Mouse (Mus musculus): ENCODE results near the gene Chst7. TPM values are rescaled to one million over a fixed set of nuclear protein-coding genes. Genes with fewer than 3 reads are reported as not detected.
A peak's percentile ranks its signal among the peaks of the same experiment; 100 is the strongest.

Chst7 gene
- polyA plus RNA-seq (2011; ENCODE audit: insufficient read depth, insufficient read length, low read depth, missing spikeins) = 0.50 and 0.99 TPM in 2 replicates

GRCm38 (mm10) chrX:20059381-20059971, at the start of gene Chst7:
Gene Chst7, plus strand, starts transcription at chrX:20059560.
- Histone ChIP-seq H3K4me3 (ENCODE audit: low read depth, low read length) (peak within 1 kb of the TSS; percentile 68), H3K27me3 (ENCODE audit: control insufficient read depth, insufficient read depth, low read length, poor library complexity, severe bottlenecking) (0 out of 2 replicates have a peak, but pooled peaks cover 2% of the 10 kb centered on the region), H3K36me3 (ENCODE audit: control insufficient read depth, insufficient read depth, low read length, poor library complexity, severe bottlenecking) (no peaks in the 10 kb centered on the region), H3K9me3 (replicated peaks; ENCODE audit: control insufficient read depth, insufficient read depth, low read length, poor library complexity, severe bottlenecking) (no peaks in the 10 kb centered on the region), H3K4me1 (ENCODE audit: control insufficient read depth, insufficient read depth, low read length) (no peaks in the 10 kb centered on the region), H3K27ac (ENCODE audit: insufficient read depth, low read length) (no peak within 1 kb of the TSS), H3K9ac (ENCODE audit: low read depth, poor library complexity, severe bottlenecking) (peak within 1 kb of the TSS; percentile 43; the same call in 1 of the 2 replicates)
- TF ChIP-seq CTCF (IDR thresholded peaks at IDR 0.05; ENCODE audit: low read depth, low read length) (no peak), EP300 (IDR thresholded peaks at IDR 0.05; ENCODE audit: insufficient read depth, low read depth, low read length) (no peak), POLR2A (IDR thresholded peaks at IDR 0.05; ENCODE audit: insufficient read depth, low read length) (no peak)

- H3K27me3 ChIP-seq (ENCODE audit: control insufficient read depth, insufficient read depth, low read length, poor library complexity, severe bottlenecking) = no peaks in the 10 kb centered on the region
- H3K4me1 ChIP-seq (ENCODE audit: control insufficient read depth, insufficient read depth, low read length) = no peaks in the 10 kb centered on the region
- TF ChIP-seq CTCF (IDR thresholded peaks at IDR 0.05; ENCODE audit: low read depth, low read length) = no peak
- no peak for TF ChIP-seq EP300 (IDR thresholded peaks at IDR 0.05; ENCODE audit: insufficient read depth, low read depth, low read length)
- no peak for TF ChIP-seq POLR2A (IDR thresholded peaks at IDR 0.05; ENCODE audit: insufficient read depth, low read length)
- no peak overlapping the region for H3K4me3 ChIP-seq (ENCODE audit: low read depth, low read length)
- H3K9me3 ChIP-seq (replicated peaks; ENCODE audit: control insufficient read depth, insufficient read depth, low read length, poor library complexity, severe bottlenecking) = no peaks in the 10 kb centered on the region
- no peak overlapping the region for H3K9ac ChIP-seq (ENCODE audit: low read depth, poor library complexity, severe bottlenecking)
- H3K27ac ChIP-seq (ENCODE audit: insufficient read depth, low read length) = no peak overlapping the region
- no peaks in the 10 kb centered on the region for H3K36me3 ChIP-seq (ENCODE audit: control insufficient read depth, insufficient read depth, low read length, poor library complexity, severe bottlenecking)
These were observed 47.1 kb upstream of the Chst7 start for GRCm38 (mm10) chrX:20012211-20012610.

GRCm38 (mm10) chrX:20020942-20021341, 38.4 kb upstream of the Chst7 start:
- no peak overlapping the region for H3K27ac ChIP-seq (ENCODE audit: insufficient read depth, low read length)
- no peaks in the 10 kb centered on the region for H3K36me3 ChIP-seq (ENCODE audit: control insufficient read depth, insufficient read depth, low read length, poor library complexity, severe bottlenecking)
- H3K4me3 ChIP-seq (ENCODE audit: low read depth, low read length) = no peak overlapping the region
- H3K4me1 ChIP-seq (ENCODE audit: control insufficient read depth, insufficient read depth, low read length) = no peaks in the 10 kb centered on the region
- H3K9me3 ChIP-seq (replicated peaks; ENCODE audit: control insufficient read depth, insufficient read depth, low read length, poor library complexity, severe bottlenecking) = no peaks in the 10 kb centered on the region
- TF ChIP-seq EP300 (IDR thresholded peaks at IDR 0.05; ENCODE audit: insufficient read depth, low read depth, low read length) = no peak
- TF ChIP-seq POLR2A (IDR thresholded peaks at IDR 0.05; ENCODE audit: insufficient read depth, low read length) = no peak
- TF ChIP-seq CTCF (IDR thresholded peaks at IDR 0.05; ENCODE audit: low read depth, low read length) = no peak
- no peak overlapping the region for H3K9ac ChIP-seq (ENCODE audit: low read depth, poor library complexity, severe bottlenecking)
- H3K27me3 ChIP-seq (ENCODE audit: control insufficient read depth, insufficient read depth, low read length, poor library complexity, severe bottlenecking) = no peaks in the 10 kb centered on the region

- TF ChIP-seq POLR2A (IDR thresholded peaks at IDR 0.05; ENCODE audit: insufficient read depth, low read length) (no peak), CTCF (IDR thresholded peaks at IDR 0.05; ENCODE audit: low read depth, low read length) (no peak), EP300 (IDR thresholded peaks at IDR 0.05; ENCODE audit: insufficient read depth, low read depth, low read length) (no peak)
- Histone ChIP-seq H3K4me1 (ENCODE audit: control insufficient read depth, insufficient read depth, low read length) (no peaks in the 10 kb centered on the region), H3K9me3 (replicated peaks; ENCODE audit: control insufficient read depth, insufficient read depth, low read length, poor library complexity, severe bottlenecking) (no peaks in the 10 kb centered on the region), H3K27ac (ENCODE audit: insufficient read depth, low read length) (no peak overlapping the region), H3K27me3 (ENCODE audit: control insufficient read depth, insufficient read depth, low read length, poor library complexity, severe bottlenecking) (0 out of 2 replicates have a peak, but pooled peaks cover 2% of the 10 kb centered on the region), H3K36me3 (ENCODE audit: control insufficient read depth, insufficient read depth, low read length, poor library complexity, severe bottlenecking) (no peaks in the 10 kb centered on the region), H3K9ac (ENCODE audit: low read depth, poor library complexity, severe bottlenecking) (peak overlapping the region; percentile 43; the same call in 1 of the 2 replicates), H3K4me3 (ENCODE audit: low read depth, low read length) (peak overlapping the region; percentile 68)
These were observed 872 bp downstream of the Chst7 start for GRCm38 (mm10) chrX:20060096-20060768.

GRCm38 (mm10) chrX:20060769-20061315, 1.5 kb downstream of the Chst7 start:
- no peak for TF ChIP-seq CTCF (IDR thresholded peaks at IDR 0.05; ENCODE audit: low read depth, low read length)
- TF ChIP-seq POLR2A (IDR thresholded peaks at IDR 0.05; ENCODE audit: insufficient read depth, low read length) = no peak
- TF ChIP-seq EP300 (IDR thresholded peaks at IDR 0.05; ENCODE audit: insufficient read depth, low read depth, low read length) = no peak
- Histone ChIP-seq H3K36me3 (ENCODE audit: control insufficient read depth, insufficient read depth, low read length, poor library complexity, severe bottlenecking) (no peaks in the 10 kb centered on the region), H3K9me3 (replicated peaks; ENCODE audit: control insufficient read depth, insufficient read depth, low read length, poor library complexity, severe bottlenecking) (no peaks in the 10 kb centered on the region), H3K27me3 (ENCODE audit: control insufficient read depth, insufficient read depth, low read length, poor library complexity, severe bottlenecking) (0 out of 2 replicates have a peak, but pooled peaks cover 2% of the 10 kb centered on the region), H3K4me3 (ENCODE audit: low read depth, low read length) (peak overlapping the region; percentile 68), H3K27ac (ENCODE audit: insufficient read depth, low read length) (no peak overlapping the region), H3K4me1 (ENCODE audit: control insufficient read depth, insufficient read depth, low read length) (no peaks in the 10 kb centered on the region), H3K9ac (ENCODE audit: low read depth, poor library complexity, severe bottlenecking) (no peak overlapping the region)
